Mouse (Mus musculus): ENCODE data around the gene Gm49336.

Gm49336 gene

DNA sequence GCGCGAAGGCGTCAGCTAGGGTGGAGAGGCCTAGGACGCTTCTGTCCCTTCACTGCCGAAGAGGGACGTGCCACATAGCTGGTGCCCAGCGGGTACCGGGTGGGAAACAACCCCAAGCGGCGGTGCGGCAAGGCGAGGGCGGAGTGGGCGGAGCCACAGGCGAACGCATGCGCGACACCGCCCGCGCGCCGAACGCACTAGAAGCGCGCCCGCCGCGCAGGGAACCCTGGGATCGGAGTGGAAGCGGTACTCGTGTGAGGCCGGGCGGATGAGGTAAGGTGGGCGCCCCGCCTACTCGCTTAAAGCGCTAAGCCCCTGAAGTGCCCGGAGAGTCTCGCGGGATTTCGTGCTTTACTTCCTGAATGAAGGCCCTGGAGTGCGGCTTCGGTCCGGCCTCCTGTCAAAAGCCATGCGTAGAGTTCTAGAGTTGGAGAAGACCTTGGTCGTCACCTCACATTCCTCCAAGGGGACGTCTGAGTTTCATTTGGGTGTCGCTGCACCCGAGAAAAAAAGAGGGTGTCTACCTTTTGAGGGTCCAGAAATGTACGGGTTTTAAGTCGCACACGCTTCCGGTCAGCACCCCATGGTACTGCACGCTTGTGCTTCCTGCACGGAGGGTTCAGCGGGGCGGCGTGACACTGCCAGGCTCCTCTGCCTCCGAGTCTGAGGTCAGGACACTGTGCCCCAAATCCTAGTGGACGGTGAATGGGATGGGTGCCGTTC, at the start of gene Gm49336, which contains the start of gene Nupl1:
TSS of gene Gm49336 (minus strand) at position 227 of the 723 bp plus-strand sequence.
TSS of gene Nupl1 (minus strand) at position 151 of the 723 bp plus-strand sequence.
- peak; percentile 100 for DNase-seq (ENCODE audit: low read depth)

DNA sequence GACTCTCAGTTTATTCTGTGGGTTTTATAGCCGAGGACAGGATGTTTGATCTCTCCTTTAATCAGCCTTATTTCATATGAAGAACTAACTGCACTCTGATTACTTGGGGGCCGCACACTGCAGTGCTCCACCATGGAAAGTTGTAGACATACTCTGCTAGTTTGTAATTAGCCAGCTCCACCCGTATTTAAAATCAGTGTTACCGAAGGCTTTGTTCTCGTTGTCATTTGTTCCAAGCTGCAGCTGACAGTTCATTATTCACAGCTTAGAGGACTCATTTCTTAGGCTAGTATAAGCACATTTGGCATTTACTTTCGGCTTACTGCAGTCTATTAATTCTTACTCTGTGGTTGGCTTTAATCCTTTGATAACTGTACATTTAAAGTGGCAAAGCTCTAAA, 49.7 kb upstream of the Gm49336 start:
- no peak for DNase-seq (ENCODE audit: low read depth)

DNA sequence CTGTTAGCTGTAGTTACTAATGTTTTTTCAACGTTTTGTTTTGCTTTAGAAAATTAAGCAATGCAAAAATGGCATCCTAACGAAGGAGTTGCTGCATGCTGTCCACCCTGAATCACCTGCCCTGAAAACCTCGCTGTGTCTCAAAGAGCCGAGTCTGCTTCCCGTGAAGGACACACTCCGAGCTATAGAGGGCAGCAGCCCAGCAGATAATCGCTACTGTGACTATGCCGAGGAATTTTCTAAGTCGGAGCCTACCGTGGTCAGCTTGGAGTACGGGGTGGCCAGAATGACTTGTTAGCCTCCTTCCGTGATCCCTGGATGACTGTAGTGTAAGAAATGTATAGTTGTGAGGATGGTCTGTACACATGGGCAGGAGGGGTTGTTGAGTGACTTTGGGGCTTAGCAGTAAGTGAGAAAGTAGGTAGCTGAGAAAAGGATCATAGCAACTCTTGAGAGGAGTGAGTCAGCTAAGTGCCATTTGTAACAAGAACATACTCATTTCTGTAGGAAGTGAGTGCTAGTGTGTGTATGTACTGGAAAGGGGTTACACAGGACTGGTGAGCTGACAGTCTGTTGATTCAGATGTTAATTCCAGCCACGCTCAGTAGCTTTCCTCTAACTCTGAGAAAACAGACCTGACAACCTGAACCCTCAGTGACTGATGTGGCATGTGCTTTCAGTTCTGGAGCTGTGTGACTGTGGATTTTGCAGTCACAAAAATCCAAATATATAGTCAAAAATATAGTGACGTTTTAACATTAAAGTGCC, 49.1 kb upstream of the Gm49336 start:
- DNase-seq (ENCODE audit: low read depth): no peak

DNA sequence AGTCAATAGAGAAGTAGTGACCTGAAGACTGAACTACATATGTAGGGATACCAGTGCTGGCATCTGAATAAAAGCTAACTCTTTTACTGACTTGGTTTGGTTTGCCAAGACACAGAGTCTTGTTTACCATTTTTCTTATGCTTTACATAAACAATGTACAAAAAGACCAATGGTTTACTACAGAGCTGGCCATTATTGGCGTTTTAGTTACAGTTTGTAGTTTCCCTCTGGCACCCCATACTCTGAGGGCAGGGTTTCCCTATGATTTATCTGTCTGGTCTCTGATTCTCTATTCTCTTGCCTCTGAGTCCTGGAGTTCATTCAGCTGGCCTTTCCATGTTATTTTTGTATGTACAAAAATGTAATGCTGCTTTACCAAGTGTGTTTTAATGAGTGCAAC, 44.2 kb upstream of the Gm49336 start:
- no peak for DNase-seq (ENCODE audit: low read depth)

DNA sequence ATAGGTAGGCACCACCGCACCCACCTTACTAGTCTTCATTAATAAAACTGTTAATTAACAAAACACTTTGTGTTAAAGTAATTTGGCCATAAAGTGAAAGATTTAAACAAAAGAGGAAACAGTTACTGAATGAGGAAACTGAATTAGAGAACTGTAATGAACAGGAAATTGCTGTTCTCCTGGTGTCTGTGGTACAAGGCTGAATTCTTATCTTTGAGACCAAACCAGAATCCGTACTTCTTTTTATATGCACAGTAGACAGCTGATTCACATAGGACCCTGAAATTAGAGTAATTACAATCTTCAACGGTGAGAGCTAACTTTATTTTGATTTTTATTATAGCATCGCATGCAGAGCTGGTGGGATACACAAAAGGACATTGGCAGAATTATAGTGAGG, 39.1 kb upstream of the Gm49336 start:
- no peak for DNase-seq (ENCODE audit: low read depth)

DNA sequence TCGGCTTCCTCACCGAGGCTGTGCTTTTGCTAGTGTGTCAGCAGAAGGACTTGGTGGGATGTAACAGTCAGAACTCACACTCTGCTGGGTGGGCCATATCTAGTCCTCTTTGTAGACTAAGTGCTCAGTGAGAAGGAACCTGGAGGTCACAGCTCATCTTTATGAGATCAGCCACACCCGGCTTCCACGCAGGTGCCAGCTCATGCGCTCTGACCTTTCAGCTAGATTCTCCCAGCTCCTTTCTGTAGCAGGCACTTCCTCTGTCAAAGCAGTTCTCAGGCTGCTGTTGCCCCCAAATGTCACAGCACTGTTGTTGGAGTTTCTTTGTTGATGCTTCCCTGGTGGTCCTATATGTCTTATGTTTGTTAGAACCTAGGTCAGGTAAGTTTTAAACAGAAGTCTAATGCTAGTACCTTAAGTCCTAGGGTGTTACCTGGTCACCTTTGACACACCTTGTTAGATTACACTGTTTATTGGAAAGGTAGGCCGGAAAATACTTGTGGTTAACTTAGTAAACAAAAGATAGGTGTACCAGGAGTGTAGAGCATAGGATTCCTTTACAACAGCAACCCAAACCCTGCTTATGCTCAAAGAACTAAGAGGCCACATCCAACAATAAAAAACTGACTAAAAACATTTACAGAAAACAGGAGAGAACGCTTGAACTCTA, 35.0 kb upstream of the Gm49336 start:
- no peak for DNase-seq (ENCODE audit: low read depth)

DNA sequence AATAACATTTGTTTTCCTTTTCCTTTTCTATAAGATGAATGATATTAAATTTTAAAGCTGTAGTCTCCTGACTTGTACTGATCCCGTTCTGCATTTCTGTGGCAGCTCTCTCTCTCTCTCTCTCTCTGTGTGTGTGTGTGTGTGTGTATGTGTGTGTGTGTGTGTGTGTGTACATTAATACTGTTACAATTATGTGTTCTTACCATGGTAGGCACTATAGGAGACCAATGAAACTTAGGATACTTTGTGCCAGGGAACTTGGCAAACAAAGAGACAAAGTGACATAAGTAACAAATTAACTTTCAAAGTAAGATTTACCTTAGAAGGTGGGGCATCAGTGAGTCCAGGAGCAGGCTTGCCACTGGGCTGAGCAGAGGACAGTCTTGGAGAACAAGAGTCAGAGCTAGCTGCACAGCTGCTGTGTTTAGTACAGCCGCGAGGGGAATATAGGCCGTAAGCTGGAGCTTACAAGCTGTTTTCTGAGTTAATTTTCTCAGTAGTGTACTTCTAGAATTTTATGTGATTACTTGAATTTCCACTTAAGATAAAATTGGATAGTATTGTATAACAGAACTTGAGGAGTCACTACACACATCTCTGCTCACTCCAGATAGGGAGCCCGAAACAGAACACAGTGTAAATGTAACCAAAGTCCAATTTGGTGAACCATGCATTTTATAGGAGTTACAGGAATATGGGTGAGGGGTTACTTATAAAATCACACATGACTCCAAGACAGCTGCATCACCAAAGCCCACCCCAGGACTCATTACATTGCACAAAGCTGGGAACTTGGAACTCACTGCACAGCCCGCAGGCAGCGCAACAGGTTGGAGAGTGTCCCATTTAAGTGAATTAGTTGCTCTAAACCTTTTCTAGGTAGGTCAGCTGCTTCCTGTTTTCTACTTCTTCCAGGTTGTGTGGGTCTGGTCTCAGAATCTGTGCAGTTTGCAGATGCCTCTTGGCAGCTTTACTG, 24.3 kb upstream of the Gm49336 start:
- DNase-seq (ENCODE audit: low read depth): no peak

DNA sequence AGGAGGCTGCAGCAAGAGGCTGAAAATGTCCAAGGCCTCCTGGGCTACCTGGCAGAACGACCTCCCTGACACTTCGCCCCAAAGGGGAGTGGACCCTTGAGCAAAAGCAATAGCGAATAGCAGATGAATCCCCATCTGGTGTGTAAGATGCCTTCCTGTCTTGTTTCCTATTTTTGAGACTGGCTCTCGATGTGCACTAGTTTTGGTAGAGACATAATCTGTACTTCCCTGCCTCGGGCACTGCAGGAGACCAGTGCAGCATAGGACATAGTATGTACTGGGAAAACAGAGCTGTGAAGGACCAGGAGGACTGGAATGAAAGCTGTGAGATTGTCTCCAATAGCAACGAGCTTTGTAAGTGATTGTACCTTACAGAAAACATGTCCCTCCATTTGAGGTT, 22.0 kb upstream of the Gm49336 start:
- DNase-seq (ENCODE audit: low read depth): no peak

DNA sequence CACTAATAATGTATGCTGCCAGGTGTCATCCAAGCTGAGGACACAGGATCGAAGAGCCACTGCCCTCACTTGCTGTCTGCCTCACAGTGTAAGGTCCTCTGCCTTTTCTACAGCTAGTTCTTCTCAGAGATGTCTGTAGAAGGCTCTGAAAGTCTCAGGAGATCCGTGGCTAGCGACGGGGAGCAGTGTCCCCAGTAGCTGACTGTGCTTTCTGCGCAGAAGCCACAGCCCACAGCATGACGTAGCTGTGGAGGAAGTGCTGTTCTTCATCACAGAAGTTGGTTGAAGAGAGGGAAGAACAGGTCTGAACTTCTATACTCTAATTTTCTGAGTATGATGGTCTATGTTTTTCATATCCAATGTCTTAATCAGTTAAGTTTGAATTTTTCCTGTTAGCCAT, 18.0 kb upstream of the Gm49336 start:
- DNase-seq (ENCODE audit: low read depth): peak; percentile 77

DNA sequence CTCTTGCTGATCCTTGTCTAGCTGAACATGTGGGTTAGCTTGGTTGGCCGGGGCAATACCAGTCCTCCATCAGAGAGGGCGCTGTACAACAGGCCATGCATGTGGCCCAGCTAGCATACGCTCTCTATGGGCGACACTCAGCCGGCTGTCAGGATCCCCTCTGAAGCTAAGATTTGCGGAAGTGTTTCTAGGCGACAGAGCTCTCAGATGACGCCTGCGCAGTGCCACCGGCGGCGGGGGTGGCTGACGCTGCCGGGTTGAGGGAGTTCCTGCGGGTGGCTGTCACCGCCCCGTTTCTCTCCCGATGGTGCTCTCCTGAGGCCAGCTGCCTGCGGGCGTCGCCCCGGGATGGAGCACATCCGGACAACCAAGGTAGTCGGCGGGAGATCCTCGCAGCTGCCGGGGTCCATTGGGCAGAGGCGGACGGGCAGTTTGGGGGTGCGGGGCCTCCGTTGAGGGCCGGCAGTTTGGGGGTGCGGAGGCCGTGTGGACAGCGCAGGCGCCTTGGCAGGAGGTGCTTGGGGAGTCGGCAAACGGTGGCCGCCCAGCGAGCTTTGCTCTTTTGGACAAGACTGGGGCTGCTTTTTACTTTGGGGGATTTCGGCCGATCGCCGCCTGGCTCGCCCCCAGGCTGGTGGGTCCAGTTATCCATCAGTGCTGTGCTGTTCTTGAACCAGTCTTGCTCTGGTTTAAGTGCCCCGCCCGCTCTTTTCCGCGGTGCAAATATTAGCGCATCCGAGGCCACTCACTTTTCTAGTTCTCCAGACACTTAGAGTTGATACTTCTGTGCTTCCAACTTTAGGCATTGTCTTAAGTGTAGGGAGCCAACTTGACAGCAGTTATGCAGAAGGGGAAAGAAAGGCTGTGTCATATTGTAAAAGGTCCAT, 13.9 kb upstream of the Gm49336 start, which contains the start of gene Mtmr6:
TSS of gene Mtmr6 (plus strand) at position 239 of the 887 bp plus-strand sequence.
- peak; percentile 99 for DNase-seq (ENCODE audit: low read depth)

DNA sequence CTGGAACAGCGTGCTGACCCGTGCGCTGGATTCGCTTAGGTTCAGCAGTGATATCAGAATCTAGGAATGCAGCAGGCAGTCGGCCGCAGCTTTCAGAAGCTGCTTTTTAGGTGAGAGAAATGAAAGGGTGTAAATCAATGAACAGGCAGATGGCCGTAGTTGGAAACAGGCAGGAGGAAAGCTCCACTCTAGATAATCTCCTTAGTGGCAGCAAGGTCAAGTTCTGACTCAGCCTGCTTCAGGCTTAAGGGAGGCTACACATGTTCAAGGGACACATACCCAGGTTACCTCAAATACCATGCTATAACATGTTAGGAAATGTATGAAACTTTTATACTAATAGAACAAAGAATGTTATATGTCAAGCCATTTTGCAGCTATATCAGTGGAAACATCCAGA, 11.0 kb upstream of the Gm49336 start:
- no peak for DNase-seq (ENCODE audit: low read depth)

DNA sequence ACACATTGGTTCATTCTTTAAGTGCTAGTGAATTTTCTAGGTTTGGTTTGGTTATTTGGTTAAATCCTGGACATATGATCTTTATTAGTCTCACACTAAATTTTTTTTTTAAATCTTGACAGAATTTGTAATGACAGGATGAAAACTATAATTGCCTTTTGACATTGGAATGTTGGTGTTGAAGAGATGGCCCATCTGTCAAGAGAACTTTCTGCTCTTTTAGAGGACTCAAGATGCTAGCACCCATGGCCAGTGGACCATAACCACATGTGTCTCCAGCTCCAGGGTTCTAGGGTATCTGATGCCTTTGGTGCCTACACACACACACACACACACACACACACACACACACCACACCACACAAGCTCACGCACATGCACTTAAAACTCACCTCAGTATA, 6.5 kb upstream of the Gm49336 start:
- no peak for DNase-seq (ENCODE audit: low read depth)

DNA sequence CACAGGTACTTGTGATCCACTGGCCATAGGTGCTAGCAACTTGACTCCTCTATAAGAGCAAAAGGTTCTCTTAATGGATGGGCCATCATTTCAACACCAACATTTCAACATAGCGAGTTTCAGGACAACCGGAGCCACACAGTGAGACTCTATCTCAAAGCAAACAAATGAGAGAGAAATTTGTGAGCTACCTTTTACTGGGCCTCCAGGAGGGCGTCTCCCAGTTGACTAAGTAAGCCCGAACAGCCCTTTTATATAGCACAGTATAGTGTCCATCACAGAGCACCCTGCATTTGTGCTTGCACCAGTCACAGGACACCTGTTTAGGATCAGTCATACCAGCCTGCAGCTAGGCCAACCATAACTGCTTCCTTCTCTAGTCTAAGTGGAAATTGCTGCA, 5.8 kb upstream of the Gm49336 start:
- DNase-seq (ENCODE audit: low read depth): no peak

DNA sequence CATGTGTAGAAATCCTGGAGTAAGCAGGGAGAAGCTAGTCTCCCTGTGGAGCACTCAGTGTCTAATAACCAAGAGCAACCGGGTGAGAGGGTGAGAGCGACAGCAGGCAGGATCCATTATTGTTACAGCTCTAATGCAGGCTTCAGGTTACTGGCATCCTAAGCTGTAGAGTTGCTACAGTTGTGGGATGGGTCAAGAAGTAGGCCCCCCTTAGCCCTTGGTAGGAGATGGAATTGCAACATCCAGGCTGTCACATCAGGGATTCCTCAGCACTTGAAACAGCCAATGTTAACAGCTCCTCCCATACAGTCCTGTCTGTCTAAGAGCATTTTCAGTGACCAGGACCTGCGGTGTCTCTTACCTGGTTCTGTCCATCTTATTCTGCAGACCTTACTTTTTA, 5.0 kb upstream of the Gm49336 start:
- DNase-seq (ENCODE audit: low read depth): no peak

DNA sequence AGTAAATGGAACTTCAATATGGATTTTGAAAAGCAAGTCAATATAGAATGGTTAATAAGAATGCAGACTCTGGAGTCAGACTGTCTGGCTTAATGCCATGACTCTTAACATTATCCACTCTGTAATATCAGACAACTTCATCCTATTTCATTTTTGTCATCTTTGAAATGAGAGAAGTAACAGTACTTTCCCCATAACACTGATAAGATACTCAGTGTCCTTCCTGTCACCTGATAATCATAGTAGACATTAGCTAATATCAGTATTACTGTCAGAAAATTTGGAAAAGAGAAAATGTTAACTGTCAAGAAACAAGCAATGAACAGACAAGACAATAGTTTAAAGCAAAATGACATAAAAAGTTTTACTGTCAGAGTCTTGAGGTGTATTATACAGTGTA, 3.5 kb upstream of the Gm49336 start:
- no peak for DNase-seq (ENCODE audit: low read depth)

DNA sequence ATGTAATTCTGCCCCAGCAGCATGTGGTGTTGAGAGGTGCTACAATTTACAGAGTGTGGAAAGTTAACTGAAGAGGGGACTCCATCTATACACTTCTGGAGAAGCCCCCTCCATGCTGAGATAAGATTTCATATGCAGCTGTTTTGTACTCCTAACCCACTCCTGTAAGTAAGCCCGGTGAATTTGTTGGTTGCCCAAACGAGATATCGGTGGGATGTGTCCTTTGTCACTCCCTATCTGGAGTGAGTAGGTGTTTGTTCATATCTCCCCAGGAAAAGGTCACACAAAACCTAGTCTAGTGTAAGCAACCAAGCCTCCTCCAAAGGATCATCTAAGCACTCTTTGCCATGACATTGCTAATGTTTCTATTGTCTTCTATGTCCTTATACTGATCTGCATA, 2.2 kb upstream of the Gm49336 start:
- DNase-seq (ENCODE audit: low read depth): no peak

DNA sequence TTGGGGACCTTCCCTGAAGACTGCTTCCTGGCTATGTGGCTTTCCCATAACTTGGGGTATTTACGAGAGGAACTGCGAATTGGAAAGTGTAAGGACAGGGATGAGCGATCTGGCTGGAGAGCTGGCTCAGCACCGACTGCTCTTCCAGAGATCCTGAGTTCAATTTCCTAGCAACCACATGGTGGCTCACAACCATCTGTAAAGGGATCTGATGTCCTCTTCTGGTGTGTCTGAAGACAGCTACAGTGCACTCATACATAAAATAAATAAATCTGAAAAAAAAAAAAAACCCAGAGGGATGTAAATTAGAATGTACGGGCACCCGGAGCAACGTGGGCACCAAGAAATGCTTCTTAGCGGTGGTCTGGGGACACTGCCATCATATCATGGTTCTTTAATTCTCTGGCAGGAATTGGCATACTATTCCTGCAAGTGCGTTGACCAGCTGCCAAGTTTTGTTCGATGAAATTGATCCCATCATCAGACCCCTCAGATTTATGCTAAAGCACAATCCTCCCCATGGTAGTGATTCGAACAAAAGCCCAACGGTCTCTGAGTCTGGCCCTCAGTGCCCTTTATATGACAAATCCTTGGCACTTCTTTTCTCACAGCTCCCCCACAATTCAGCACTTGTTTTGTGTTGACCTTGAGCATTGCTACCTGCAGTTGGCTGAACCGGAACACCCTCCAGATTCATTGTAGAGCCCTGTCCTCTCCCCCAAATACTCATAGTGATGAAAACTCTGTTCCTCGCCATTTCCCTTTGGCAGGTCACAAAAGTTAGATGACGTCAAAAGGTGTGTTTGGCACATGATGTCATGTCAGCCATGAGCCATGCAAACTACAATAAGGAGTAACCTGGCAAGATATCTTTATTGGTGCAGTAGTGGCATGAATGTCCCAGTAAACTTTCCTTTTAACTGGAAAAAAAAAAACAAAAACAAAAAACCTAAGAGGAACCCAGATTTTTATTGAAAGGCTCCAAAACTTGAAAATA, 995 bp upstream of the Gm49336 start:
- peak; percentile 42 for DNase-seq (ENCODE audit: low read depth)

DNA sequence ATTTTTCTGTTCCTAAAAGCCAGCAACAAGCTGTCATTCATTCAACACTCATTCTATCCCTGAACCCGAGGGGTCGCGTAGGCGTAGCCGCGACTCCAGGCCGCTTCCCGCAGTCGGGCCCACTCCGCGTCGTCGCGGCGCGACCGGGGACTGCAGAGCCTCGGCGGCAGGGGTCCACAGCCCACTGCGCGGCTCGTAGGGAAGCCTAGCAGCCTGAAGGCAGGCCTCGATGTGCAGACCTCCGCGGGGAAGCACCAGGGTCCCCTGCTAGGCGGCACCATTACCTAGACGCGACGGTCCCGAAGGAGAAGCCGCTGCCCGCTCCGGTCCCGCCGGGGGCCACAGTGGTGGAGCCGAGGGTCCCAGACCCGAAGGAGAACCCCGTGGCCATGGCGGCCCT, 428 bp downstream of the Gm49336 start:
- no peak for DNase-seq (ENCODE audit: low read depth)

DNA sequence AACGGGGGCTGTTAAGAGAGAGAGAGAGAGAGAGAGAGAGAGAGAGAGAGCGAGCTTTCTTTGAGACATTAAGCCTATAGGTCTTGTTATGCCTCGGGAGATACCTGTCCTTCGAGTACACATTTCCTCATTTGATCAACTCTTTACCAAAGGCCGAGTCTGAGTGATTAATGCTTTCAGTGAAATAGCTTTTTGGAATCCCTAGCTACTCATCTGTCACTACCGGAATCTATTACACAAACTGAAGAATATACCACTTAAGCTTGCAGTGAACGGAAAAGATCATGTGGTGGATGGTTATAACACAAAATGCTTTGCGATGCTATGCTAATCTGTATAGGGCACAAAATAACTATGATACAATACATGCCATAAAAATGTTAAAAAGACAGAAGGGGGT, 941 bp downstream of the Gm49336 start:
- DNase-seq (ENCODE audit: low read depth): peak; percentile 54
